Mouse (Mus musculus): ENCODE data around the gene Rims4. TPM values are rescaled to one million over a fixed set of nuclear protein-coding genes. Genes with fewer than 3 reads are reported as not detected.

The Rims4 gene
- polyA plus RNA-seq (2015; fragmentation: Nextera tagmentation; extraction: Ambion mirVana), result 8.5 and 8.7 TPM in 2 replicates

GRCm38 (mm10) chr2:163918317-163919258 lies at the start of gene Rims4:
Gene Rims4, minus strand, starts transcription at chr2:163918683.
- peak; percentile 70 for ATAC-seq (ENCODE audit: low read depth)
- under 1% methylated on average over 90 of the region's 115 CpGs for WGBS
- no peaks in the 10 kb centered on the region for H3K36me3 ChIP-seq
- H3K4me1 ChIP-seq (replicated peaks), result peaks cover 30% of the 10 kb centered on the region
- H3K27me3 ChIP-seq, result peaks cover 74% of the 10 kb centered on the region
- no peaks in the 10 kb centered on the region for H3K9me3 ChIP-seq
- H3K27ac ChIP-seq (replicated peaks), result peak within 1 kb of the TSS; percentile 62; the same call in 1 of the 2 replicates
- H3K4me3 ChIP-seq, result peak within 1 kb of the TSS; percentile 66
- H3K9ac ChIP-seq, result peak within 1 kb of the TSS; percentile 84
- peak within 1 kb of the TSS; percentile 88 for H3K4me2 ChIP-seq

DNA sequence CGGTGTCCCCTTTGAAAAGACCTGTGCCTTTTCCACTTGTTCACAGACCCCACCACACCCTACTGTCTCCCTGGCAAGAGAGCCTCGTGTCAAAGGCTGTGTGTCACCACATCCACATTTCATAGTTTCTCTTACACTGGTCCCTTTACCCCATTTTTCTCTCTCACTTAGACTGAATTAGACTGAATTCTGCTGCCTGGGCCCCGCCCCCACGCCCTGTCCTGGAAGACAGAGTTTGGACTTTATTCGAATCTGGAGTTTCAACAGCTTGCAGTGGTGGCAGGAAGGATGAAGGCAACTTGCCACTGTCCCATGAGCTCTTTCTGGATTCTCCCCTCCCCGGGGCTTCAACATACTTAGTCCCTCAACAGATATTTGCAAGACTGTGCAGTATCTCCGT lies 47.2 kb upstream of the Rims4 start:
- WGBS, result 66% methylated on average over 7 of the region's 7 CpGs
- Histone ChIP-seq H3K36me3 (no peaks in the 10 kb centered on the region), H3K27me3 (peaks cover 5% of the 10 kb centered on the region; the same call in 1 of the 2 replicates), H3K4me2 (no peak overlapping the region), H3K4me3 (no peak overlapping the region), H3K27ac (replicated peaks) (no peak overlapping the region), H3K9ac (no peak overlapping the region), H3K4me1 (replicated peaks) (0 out of 2 replicates have a peak, but pooled peaks cover 5% of the 10 kb centered on the region), H3K9me3 (no peaks in the 10 kb centered on the region)
- ATAC-seq (ENCODE audit: low read depth), result no peak

DNA sequence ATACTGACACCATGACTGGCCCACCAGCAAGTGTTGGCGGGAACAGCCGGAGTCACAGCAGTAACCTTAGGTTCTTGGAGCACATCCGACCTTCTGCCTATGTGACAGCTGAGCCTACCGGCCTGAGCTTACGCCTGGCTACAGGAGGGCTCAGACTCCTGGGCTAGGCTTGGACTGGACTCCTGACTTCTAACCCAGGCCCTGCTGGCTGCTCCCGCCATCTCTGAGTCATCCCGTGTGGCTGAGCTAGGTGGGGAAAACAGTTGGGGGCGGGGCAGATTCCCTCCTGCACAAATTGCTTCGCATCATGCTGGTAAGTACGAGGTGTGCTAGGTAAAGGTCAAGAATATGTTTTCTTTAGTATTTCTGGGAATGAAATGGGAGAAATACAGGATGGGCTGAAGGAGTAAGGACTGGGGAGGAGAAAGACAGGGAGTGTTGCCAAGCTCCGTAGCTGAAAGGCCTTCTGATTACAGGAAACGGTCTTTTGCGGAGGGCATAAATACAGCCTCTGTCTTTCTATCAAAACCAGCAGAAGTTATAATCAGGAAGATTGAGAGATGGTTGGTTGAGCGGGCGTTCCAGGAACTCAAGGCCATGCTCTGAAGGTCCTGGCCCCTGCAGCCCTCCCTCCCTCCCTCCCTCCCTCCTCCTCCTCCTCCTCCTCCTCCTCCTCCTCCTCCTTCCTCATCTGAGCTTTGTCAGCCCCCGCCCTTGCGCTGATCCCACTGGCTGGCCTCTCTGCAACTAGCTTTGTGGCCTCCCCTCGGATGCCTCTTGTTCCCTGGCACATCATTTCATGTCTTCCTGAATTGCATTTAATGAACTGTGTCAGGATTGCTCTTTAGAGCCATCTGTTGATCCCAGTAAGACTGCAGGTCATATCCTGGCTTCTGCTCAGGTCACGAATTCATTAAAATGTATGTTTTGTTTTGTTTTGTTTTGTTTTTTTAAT lies 46.4 kb upstream of the Rims4 start:
- H3K4me1 ChIP-seq (replicated peaks), result 0 out of 2 replicates have a peak, but pooled peaks cover 5% of the 10 kb centered on the region
- WGBS, result 64% methylated on average over 17 of the region's 19 CpGs
- H3K36me3 ChIP-seq, result no peaks in the 10 kb centered on the region
- no peak overlapping the region for H3K4me2 ChIP-seq
- H3K27ac ChIP-seq (replicated peaks), result no peak overlapping the region
- no peaks in the 10 kb centered on the region for H3K9me3 ChIP-seq
- no peak overlapping the region for H3K4me3 ChIP-seq
- no peak overlapping the region for H3K9ac ChIP-seq
- no peak for ATAC-seq (ENCODE audit: low read depth)
- peaks cover 5% of the 10 kb centered on the region; the same call in 1 of the 2 replicates for H3K27me3 ChIP-seq

DNA sequence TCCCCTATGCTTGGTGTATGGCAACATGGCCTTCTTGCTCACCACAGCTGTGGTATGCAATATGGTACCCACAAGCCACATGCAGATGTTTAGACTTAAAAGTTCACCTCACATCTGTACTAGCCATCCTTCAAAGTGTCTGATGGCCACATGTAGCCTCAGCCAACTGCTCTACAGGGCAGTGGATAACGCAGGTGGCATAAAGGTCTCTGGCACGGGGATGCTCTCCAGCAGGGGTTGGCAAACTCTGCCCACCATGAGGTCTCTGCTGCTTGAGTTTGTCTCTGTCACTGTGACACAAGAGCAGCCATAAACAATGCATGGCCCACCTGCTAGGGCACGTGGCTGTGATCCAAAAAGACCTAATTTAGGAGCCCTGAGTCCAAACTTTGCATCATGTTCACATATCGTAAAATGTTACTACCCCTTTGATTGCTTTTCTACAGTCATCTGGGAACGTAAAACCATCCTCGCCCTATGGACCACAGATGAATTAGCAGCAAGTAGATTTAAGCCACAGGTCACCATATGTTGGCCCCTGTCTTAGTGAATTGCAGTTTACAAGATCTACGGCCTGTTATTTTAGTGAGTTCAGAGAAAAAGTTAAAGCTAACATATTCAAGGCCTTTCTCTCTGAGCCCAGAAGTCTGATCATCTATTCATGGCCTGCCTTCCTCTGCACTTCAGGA lies 35.3 kb upstream of the Rims4 start:
- H3K27ac ChIP-seq (replicated peaks), result no peak overlapping the region
- no peak overlapping the region for H3K4me3 ChIP-seq
- H3K4me2 ChIP-seq, result no peak overlapping the region
- no peaks in the 10 kb centered on the region for H3K27me3 ChIP-seq
- ATAC-seq (ENCODE audit: low read depth), result no peak
- no peaks in the 10 kb centered on the region for H3K36me3 ChIP-seq
- WGBS, result 31% methylated on average over 7 of the region's 7 CpGs
- H3K9ac ChIP-seq, result no peak overlapping the region
- H3K4me1 ChIP-seq (replicated peaks), result no peaks in the 10 kb centered on the region
- no peaks in the 10 kb centered on the region for H3K9me3 ChIP-seq

GRCm38 (mm10) chr2:163951770-163952169 lies 33.3 kb upstream of the Rims4 start:
- 24% methylated on average over 4 of the region's 4 CpGs for WGBS
- Histone ChIP-seq H3K27me3 (no peaks in the 10 kb centered on the region), H3K4me3 (no peak overlapping the region), H3K9ac (no peak overlapping the region), H3K4me2 (no peak overlapping the region), H3K36me3 (no peaks in the 10 kb centered on the region), H3K4me1 (replicated peaks) (no peaks in the 10 kb centered on the region), H3K9me3 (no peaks in the 10 kb centered on the region), H3K27ac (replicated peaks) (no peak overlapping the region)
- ATAC-seq (ENCODE audit: low read depth), result peak; percentile 65; the same call in 1 of the 2 replicates

GRCm38 (mm10) chr2:163947976-163948375 lies 29.5 kb upstream of the Rims4 start:
- no peak overlapping the region for H3K4me3 ChIP-seq
- H3K4me1 ChIP-seq (replicated peaks), result no peaks in the 10 kb centered on the region
- 68% methylated on average over 7 of the region's 7 CpGs for WGBS
- ATAC-seq (ENCODE audit: low read depth), result no peak
- no peaks in the 10 kb centered on the region for H3K36me3 ChIP-seq
- H3K9ac ChIP-seq, result no peak overlapping the region
- H3K9me3 ChIP-seq, result no peaks in the 10 kb centered on the region
- H3K27me3 ChIP-seq, result no peaks in the 10 kb centered on the region
- H3K4me2 ChIP-seq, result no peak overlapping the region
- no peak overlapping the region for H3K27ac ChIP-seq (replicated peaks)

DNA sequence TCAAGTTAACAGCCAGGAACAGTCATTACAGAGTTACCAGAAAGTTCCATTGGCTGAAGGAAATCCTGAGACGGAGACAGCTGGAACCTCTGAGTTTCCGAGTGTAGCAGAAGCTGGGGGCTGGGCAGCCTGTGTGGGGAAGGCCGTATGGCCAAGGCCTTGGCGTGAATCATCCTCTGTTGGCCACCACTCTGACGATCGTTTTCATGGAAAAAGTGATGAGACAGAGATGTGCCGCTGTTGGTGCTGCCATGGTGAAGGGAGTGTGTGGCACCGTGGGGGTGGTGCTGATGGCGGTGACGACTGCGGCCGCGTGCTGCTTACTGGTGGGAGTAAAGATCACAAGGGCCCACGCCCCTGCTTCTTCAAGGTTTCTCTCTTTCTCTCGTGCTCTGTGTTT lies 27.7 kb upstream of the Rims4 start:
- WGBS, result 82% methylated on average over 15 of the region's 15 CpGs

DNA sequence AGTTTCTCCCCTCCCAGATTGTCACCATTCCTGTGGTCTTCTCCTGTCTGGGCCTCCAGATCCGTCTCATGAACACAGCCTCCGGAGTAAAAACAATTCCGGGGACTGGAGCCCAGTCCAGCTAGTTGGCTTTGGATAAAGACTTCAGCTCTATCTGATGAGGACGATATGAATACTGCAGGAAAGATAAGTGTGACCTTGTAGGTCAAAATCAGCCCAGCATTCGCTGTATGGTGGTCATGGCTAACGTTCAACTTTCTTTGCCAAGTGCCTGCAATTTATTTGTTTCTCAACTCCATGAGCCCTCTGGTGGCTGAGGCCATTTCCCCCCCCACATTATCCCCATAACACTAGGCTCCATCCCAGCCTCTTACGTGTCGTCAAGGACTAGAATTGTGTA lies 26.0 kb upstream of the Rims4 start:
- WGBS, result 86% methylated on average over 8 of the region's 8 CpGs
- H3K4me2 ChIP-seq, result no peak overlapping the region
- H3K9ac ChIP-seq, result no peak overlapping the region
- H3K4me3 ChIP-seq, result no peak overlapping the region
- no peaks in the 10 kb centered on the region for H3K36me3 ChIP-seq
- no peak for ATAC-seq (ENCODE audit: low read depth)
- no peaks in the 10 kb centered on the region for H3K27me3 ChIP-seq
- H3K27ac ChIP-seq (replicated peaks), result no peak overlapping the region
- no peaks in the 10 kb centered on the region for H3K9me3 ChIP-seq
- H3K4me1 ChIP-seq (replicated peaks), result no peaks in the 10 kb centered on the region

More for the DNA sequence above, 27.7 kb upstream of the Rims4 start:
- no peak overlapping the region for H3K27ac ChIP-seq (replicated peaks)
- no peaks in the 10 kb centered on the region for H3K27me3 ChIP-seq
- no peaks in the 10 kb centered on the region for H3K36me3 ChIP-seq
- no peak overlapping the region for H3K4me3 ChIP-seq
- H3K9ac ChIP-seq, result no peak overlapping the region
- H3K9me3 ChIP-seq, result no peaks in the 10 kb centered on the region
- H3K4me2 ChIP-seq, result no peak overlapping the region
- no peaks in the 10 kb centered on the region for H3K4me1 ChIP-seq (replicated peaks)
- ATAC-seq (ENCODE audit: low read depth), result no peak

GRCm38 (mm10) chr2:163943056-163943455 lies 24.6 kb upstream of the Rims4 start:
- H3K27me3 ChIP-seq, result no peaks in the 10 kb centered on the region
- no peak for ATAC-seq (ENCODE audit: low read depth)
- H3K36me3 ChIP-seq, result no peaks in the 10 kb centered on the region
- H3K4me2 ChIP-seq, result no peak overlapping the region
- H3K27ac ChIP-seq (replicated peaks), result no peak overlapping the region
- H3K4me1 ChIP-seq (replicated peaks), result no peaks in the 10 kb centered on the region
- 77% methylated on average over 6 of the region's 6 CpGs for WGBS
- no peaks in the 10 kb centered on the region for H3K9me3 ChIP-seq
- H3K9ac ChIP-seq, result no peak overlapping the region
- no peak overlapping the region for H3K4me3 ChIP-seq

DNA sequence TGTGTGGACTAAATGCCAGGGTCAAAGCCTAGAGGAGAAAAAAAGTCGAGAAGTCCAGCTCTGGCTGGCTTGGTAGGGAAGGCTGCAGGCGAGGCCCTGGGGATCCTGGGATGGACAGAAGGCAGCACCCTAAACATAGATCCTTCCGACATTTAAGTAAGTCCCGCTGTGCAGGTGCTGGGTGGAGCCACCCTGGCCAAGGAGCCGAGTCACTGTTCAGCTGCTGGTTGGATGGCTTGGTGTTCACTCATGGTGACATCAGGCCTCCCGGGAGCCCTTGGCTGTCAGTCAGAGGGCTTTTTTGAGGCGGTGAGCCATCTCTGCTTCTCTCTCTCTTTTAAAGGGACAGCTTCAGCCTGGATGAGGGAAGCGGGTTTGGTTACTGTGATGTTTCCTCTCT lies 21.0 kb upstream of the Rims4 start:
- no peaks in the 10 kb centered on the region for H3K27me3 ChIP-seq
- H3K36me3 ChIP-seq, result no peaks in the 10 kb centered on the region
- no peak for ATAC-seq (ENCODE audit: low read depth)
- no peak overlapping the region for H3K4me2 ChIP-seq
- no peaks in the 10 kb centered on the region for H3K9me3 ChIP-seq
- H3K4me3 ChIP-seq, result no peak overlapping the region
- no peak overlapping the region for H3K9ac ChIP-seq
- H3K27ac ChIP-seq (replicated peaks), result no peak overlapping the region
- no peaks in the 10 kb centered on the region for H3K4me1 ChIP-seq (replicated peaks)
- 49% methylated on average over 8 of the region's 8 CpGs for WGBS

DNA sequence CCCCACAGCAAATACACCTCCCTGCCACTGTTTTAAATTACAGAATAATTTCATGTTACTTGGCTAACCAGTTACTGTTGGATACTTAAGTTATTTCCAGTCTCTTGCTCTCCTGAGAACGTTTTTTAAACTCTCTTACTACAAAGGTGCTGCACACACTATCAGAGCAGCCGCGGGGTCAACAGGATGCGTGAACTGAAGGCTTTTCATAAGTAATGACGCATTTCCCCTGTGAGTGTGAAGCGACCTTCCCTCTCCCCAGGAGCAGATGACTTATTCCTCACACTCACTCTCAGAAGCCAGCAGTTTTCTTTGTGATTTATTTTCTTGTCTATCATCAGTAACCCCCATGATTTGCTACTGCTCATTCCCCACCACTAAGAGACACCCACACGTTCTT lies 13.7 kb upstream of the Rims4 start:
- H3K27ac ChIP-seq (replicated peaks), result no peak overlapping the region
- no peaks in the 10 kb centered on the region for H3K27me3 ChIP-seq
- no peak for ATAC-seq (ENCODE audit: low read depth)
- H3K9me3 ChIP-seq, result no peaks in the 10 kb centered on the region
- WGBS, result 49% methylated on average over 7 of the region's 7 CpGs
- no peak overlapping the region for H3K4me2 ChIP-seq
- no peak overlapping the region for H3K4me3 ChIP-seq
- no peaks in the 10 kb centered on the region for H3K36me3 ChIP-seq
- no peaks in the 10 kb centered on the region for H3K4me1 ChIP-seq (replicated peaks)
- H3K9ac ChIP-seq, result no peak overlapping the region
